Mouse (Mus musculus) embryonic fibroblast, embryonic 13.5 days (primary cell): Measurements from ENCODE around the gene Gpa33.

Source experiments
- CTCF ChIP-seq: IDR thresholded peaks from 2 replicates; pipeline ENCODE4 v1.5.1; 2011; ENCODE audit warnings: mild to moderate bottlenecking, control low read depth, low read length, moderate library complexity, borderline replicate concordance; ENCODE audit not compliant: insufficient read depth
- POLR2A ChIP-seq: IDR thresholded peaks from 2 replicates; pipeline ENCODE4 v1.6.1; 2011; ENCODE audit warnings: low read depth, mild to moderate bottlenecking, control low read depth, low read length, moderate library complexity

GRCm38 (mm10) chr1:166170852-166171251 lies 40.8 kb downstream of the Gpa33 start:
- TF ChIP-seq CTCF: no peak
- TF ChIP-seq POLR2A: no peak
